Mouse (Mus musculus) heart, postnatal 10 days (tissue): ENCODE measurements around the gene Smyd3. TPM values are rescaled to one million over a fixed set of nuclear protein-coding genes. Genes with fewer than 3 reads are reported as not detected.

Experiments used
- DNase-seq, 2 experiments: peaks; one replicate each; pipeline ENCODE4 v3.0.0; 2021
- intact Hi-C: fragments of 180-260 bp; cut with DNase I; formaldehyde crosslinking; loops from one replicate; pipeline ENCODE4 v1.15.1; 2025
- total RNA-seq, 2 experiments: library from RNA; stranded (reverse); gene quantifications; 2 replicates each; pipeline ENCODE4 v1.2.3; 2021

Smyd3 gene
- total RNA-seq, 2 experiments from 2014 or later, result 5.8 to 6.7 TPM

GRCm38 (mm10) chr1:179052545-179053180, 465.2 kb downstream of the Smyd3 start:
- intact Hi-C loops, result no loop called here
- no peak for DNase-seq

- no peak for DNase-seq
- intact Hi-C loops, result no loop called here
Observed at GRCm38 (mm10) chr1:179047931-179048596, 469.8 kb downstream of the Smyd3 start.

- DNase-seq, result no peak
- intact Hi-C loops, result no loop called here
Observed at GRCm38 (mm10) chr1:179045856-179046714, 471.8 kb downstream of the Smyd3 start.

GRCm38 (mm10) chr1:179044165-179044564, 473.7 kb downstream of the Smyd3 start:
- intact Hi-C loops, result no loop called here
- no peak for DNase-seq

GRCm38 (mm10) chr1:179043644-179044043, 474.2 kb downstream of the Smyd3 start:
- intact Hi-C loops, result no loop called here
- DNase-seq, result no peak

- intact Hi-C loops, result no loop called here
- DNase-seq, result peak; percentile 73 to 82
Observed at GRCm38 (mm10) chr1:179041905-179042337, 475.9 kb downstream of the Smyd3 start.

GRCm38 (mm10) chr1:179041231-179041904, 476.5 kb downstream of the Smyd3 start:
- intact Hi-C loops, result no loop called here
- DNase-seq, result peak in 1 of 2 experiments; percentile 32

GRCm38 (mm10) chr1:179038801-179039200, 479.0 kb downstream of the Smyd3 start:
- intact Hi-C loops, result no loop called here
- no peak for DNase-seq

GRCm38 (mm10) chr1:179032947-179033346, 484.9 kb downstream of the Smyd3 start:
- intact Hi-C loops, result no loop called here
- no peak for DNase-seq

- DNase-seq, result no peak
- intact Hi-C loops, result no loop called here
Observed at GRCm38 (mm10) chr1:179031581-179031980, 486.3 kb downstream of the Smyd3 start.

- intact Hi-C loops, result no loop called here
- DNase-seq, result no peak
Observed at GRCm38 (mm10) chr1:179026614-179027013, 491.2 kb downstream of the Smyd3 start.

- intact Hi-C loops, result no loop called here
- DNase-seq, result no peak
Observed at GRCm38 (mm10) chr1:179025169-179025568, 492.7 kb downstream of the Smyd3 start.

GRCm38 (mm10) chr1:179023486-179023885, 494.4 kb downstream of the Smyd3 start:
- no peak for DNase-seq
- intact Hi-C loops, result no loop called here

- DNase-seq, result no peak
Observed at GRCm38 (mm10) chr1:179017428-179017827, 500.4 kb downstream of the Smyd3 start.

GRCm38 (mm10) chr1:179013021-179013420, 504.8 kb downstream of the Smyd3 start:
- intact Hi-C loops, result no loop called here
- DNase-seq, result no peak

More at GRCm38 (mm10) chr1:179017428-179017827, 500.4 kb downstream of the Smyd3 start:
- intact Hi-C loops, result no loop called here

GRCm38 (mm10) chr1:179012273-179012672, 505.6 kb downstream of the Smyd3 start:
- DNase-seq, result peak; percentile 93 to 94
- intact Hi-C loops, result no loop called here

- no peak for DNase-seq
- intact Hi-C loops, result no loop called here
Observed at GRCm38 (mm10) chr1:179010756-179011155, 507.1 kb downstream of the Smyd3 start.

GRCm38 (mm10) chr1:179009911-179010310, 507.9 kb downstream of the Smyd3 start:
- peak in 1 of 2 experiments; percentile 22 for DNase-seq
- intact Hi-C loops, result no loop called here

GRCm38 (mm10) chr1:179004133-179004866, 513.5 kb downstream of the Smyd3 start:
- no peak for DNase-seq
- intact Hi-C loops, result no loop called here
